Mouse (Mus musculus) left cerebral cortex, postnatal 4 days (tissue): ENCODE results near the gene Pramel6. TPM values are rescaled to one million over a fixed set of nuclear protein-coding genes. Genes with fewer than 3 reads are reported as not detected.
A peak's percentile ranks its signal among the peaks of the same experiment; 100 is the strongest.
"Not testable (repeated sequence)": the region's sequence is repeated elsewhere in the genome, so short reads cannot be mapped to it uniquely, and the experiment has no call there.

Experiments
- DNase-seq: peaks from one replicate; pipeline ENCODE4 v3.0.0-alpha.2; 2022
- intact Hi-C: fragments of 180-260 bp; cut with DNase I; formaldehyde crosslinking; loops from one replicate; pipeline ENCODE4 v1.15.1; 2025
- total RNA-seq, 2 experiments: library from RNA; stranded (reverse); gene quantifications; 2 replicates each; pipeline ENCODE4 v1.2.3; 2021

Pramel6 gene
- total RNA-seq, result not detected

DNA sequence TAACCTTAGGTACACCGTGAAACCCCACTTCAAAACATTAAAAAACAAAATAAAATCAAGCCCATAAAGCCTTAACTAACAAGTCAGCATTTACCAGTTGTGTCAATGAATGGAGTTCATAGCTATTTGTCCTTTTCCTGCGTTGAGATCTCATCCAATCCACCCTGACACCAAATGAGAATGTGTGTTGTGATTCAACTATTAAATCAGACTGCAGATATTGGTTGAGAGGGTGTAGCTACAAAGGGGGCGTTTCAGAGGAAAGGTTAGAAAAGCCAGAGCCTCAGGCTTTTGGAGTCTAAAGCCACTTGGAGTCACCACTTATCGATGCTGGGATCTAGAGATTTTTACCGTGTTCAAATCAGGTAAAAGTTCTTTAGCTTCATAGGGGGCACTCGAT lies at the start of gene Pramel6:
Gene Pramel6 (plus strand): TSS at position 301 of the 400 bp plus-strand sequence.
- intact Hi-C loops, result no loop called here
- DNase-seq, result no peak

DNA sequence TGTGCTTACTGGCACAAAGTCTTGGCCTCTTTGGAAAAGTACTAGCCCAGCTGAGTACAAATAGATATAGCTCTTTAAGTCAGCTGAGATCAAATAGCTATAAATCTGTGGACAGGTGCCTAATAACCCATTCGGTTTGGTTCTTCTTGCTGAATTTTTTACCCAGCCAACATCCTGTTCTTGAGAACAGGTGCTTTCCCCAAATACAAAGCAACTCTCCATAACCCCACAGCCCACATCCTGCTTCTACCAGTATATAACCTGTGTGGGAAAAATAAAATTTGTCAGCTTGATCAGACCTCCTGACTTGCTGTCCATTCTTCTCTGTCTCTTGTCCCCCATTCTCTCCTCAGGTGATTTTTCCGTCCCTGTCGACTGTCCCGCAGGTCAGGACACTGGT lies 44.6 kb upstream of the Pramel6 start:
- no peak for DNase-seq
- intact Hi-C loops, result no loop called here

DNA sequence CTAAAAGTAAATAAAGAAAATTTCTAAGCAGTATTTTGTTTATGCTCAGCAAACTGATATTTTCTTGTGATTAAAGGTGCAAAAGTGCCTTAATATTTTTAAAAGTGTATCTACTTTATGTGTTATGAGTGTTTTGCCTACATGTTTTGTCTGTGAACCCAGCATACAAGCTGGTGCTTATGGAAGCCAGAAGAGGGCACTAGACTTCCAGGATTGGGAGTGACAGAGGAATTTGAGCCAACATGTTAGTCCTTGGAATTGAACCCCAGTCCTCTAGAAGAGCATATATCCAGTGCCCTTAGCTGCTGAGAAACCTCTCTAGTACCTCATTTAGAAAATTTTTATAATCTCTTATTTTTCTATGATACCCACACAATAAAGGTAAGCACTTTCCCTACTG lies 26.2 kb upstream of the Pramel6 start:
- intact Hi-C loops, result no loop called here
- no peak for DNase-seq

DNA sequence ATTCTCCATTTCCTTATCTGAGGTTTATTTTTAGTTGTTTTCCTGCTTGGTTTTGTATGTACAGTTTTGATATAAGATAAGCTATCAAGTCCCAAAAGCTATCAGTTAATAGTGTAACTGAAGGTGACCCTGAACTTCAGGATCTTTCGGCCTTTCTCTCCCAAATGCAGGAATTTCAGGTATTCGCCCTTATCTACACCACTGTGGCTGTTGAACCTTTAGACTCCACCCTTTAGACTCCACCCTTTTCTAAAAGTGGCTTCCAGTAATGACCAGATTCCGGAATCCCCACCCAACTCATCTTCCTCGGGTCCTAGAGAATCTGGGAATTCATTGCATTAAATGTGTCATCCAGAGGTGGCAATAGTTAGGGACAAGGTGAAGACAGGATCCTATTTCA lies 25.2 kb upstream of the Pramel6 start:
- intact Hi-C loops, result no loop called here
- no peak for DNase-seq

DNA sequence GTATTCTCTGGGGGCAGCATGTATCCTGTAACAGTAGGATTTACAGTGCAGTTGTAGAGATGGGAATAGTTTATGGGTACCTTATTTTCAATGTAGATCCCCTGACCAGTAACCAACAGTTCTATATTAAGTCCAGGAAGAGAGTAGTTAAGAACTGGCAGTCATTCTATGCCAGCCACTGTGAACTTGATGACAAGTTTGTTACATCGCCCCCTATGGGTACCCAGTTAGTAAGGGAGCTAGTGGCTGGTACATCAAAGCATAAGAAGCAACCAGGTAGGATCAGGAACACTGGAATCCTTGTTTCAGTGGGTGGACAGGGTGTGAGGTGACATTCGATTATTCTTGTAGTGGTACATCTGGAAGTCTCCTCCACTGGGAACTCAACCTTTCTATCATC lies 24.1 kb upstream of the Pramel6 start:
- DNase-seq, result no peak
- intact Hi-C loops, result no loop called here

GRCm38 (mm10) chr2:87496993-87497392 lies 9.4 kb upstream of the Pramel6 start, which contains the start of gene Pramel7:
Gene Pramel7, minus strand, starts transcription at chr2:87497093.
- DNase-seq, intact Hi-C loops: not testable (repeated sequence)

DNA sequence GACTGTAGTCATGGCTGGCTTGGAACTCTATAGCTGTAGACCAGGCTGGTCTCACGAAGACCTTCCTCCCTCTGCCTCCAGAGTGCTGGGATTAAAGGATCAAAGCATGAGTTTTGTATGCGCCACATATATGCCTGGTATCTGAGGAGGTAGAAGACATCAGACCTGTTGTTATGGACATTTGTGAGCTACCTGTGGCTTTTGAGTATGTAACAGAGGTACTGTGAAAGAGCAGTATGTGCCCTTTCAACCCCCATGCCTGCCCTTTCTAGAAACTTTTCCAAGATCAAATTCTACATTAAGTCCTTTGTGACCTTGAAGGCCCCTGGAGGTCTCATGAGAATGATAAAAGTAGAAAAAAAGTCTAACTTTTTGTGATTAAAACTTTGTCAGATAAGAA lies 8.7 kb downstream of the Pramel6 start:
- DNase-seq, result no peak
- intact Hi-C loops, result no loop called here

DNA sequence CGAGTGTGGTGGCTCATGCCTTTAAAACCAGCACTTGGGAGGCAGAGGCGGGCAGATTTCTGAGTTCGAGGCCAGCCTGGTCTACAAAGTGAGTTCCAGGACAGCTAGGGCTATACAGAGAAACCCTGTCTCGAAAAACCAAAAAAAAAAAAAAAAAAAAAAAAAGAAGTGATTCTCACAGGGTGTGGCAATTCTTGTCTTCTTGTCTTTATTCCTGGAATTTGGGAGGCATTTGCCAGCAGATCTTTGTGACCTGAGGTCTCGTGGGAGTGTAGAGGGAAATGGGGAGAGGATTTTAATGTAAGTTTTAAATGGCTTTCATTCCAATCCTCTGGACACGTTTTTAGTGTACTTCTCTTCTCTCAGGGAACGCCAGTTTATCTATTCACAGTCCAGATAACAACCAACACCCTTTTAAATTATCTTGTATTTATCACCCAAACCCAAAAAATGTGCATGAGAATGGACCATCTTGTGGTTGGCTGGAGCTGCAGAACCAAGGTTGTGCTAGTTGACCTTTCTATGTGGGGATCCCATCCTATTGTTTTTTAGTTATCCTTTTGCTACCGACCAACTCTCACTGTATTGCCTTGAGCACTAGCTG lies 9.2 kb downstream of the Pramel6 start:
- no peak for DNase-seq
- intact Hi-C loops, result no loop called here

DNA sequence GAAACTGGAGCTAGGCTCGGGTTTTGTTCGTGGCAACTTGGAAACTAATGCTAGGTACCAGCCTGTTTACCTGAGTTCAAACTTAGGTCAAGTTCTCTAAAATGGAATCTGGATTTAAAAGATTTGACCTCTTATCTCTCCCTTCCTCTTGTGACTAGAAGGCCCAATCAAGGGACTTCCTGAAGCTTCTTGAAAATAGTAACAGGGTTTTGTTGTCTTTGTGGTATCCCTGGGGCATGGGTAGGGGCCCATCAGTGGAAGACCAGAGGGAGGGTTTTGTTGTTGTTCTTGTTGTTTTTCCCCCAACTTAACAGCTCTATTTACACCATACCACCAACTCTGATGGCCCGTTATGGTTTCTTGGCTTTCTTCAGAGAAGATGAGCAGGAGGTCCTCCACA lies 10.2 kb downstream of the Pramel6 start:
- DNase-seq, result no peak
- intact Hi-C loops, result no loop called here

DNA sequence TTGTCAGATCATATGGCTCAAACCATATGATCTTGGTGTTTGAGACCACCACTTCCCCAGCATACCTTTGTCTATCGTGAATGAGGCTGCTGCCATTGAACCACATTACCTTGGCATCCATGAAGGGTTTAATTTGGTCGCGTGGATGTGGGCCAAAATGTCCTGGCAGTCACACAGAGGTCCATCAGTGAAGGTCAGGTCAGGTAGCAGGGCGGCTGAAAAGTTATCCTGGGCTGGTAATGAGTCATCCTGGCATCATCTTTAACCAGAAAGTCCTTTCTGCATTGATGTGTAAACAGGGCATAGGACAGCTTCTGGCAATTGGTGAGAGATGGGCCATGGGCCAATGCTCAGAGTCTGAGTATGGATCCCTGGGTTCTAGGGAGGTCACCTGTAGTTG lies 14.3 kb downstream of the Pramel6 start:
- intact Hi-C loops, result no loop called here
- DNase-seq, result peak; percentile 3

DNA sequence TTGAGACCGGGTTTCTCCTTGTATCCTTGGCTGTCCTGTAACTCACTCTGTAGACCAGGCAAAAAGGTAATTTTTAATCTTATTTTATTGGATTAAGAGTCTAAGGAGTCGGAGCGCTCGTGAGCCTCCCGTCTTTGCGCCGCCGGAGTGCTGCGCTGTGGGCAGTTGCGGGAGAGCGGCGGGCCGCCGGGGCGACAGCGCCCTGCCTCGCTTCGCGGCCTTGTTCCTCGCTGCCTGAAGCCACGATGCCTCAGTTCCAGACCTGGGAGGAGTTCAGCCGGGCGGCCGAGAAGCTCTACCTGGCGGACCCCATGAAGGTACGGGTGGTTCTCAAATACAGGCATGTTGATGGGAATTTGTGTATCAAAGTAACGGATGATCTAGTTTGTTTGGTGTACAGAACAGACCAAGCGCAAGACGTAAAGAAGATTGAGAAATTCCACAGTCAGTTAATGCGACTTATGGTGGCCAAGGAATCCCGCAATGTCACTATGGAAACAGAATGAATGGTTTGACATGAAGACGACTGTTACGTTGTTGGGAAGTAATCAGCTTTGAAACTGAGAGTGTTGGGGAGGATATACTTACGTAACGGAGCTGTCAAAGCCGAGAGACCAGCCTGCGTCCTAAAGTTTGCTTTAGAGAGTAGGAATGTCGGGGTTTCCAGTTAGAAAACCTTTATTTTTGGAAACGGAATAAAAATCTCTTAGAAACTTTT lies 19.7 kb downstream of the Pramel6 start:
- intact Hi-C loops, result not testable (repeated sequence)
- peak; percentile 2 for DNase-seq

DNA sequence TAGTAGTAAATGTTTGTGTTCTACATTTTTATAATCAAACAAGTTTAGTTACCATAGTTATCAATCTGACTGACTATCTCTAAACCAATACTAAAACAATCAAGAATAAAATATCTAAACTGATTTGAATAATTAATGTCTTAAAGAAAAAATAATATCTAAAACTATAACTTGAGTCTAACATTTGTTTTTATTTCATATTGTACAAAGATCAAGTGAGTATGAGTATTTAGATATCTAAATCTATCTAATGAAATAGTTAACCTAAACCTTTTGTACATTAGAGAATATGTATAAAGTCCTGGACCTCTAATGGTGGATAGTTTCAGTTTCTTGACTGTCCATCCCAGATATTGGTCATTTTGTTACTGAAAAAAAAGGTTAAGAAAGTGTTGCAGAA lies 25.1 kb downstream of the Pramel6 start, which contains the start of gene Olfr153:
Gene Olfr153 (plus strand): TSS at position 301 of the 400 bp plus-strand sequence.
- DNase-seq, result no peak
- intact Hi-C loops, result no loop called here

- no peak for DNase-seq
- intact Hi-C loops, result no loop called here
These were observed 28.5 kb downstream of the Pramel6 start for GRCm38 (mm10) chr2:87534826-87535225.

GRCm38 (mm10) chr2:87545442-87545841 lies 39.1 kb downstream of the Pramel6 start, which contains the start of gene Olfr1128:
Gene Olfr1128, minus strand, starts transcription at chr2:87545542.
- intact Hi-C loops, result no loop called here
- DNase-seq, result no peak

Other genes with a start within 250 kb of the Pramel6 start
- gene Olfr1116, start 239.0 kb upstream of the Pramel6 start, total RNA-seq, result not detected
- not detected for gene Olfr1118, start 199.0 kb upstream of the Pramel6 start, total RNA-seq
- gene Olfr1120, start 151.8 kb upstream of the Pramel6 start, total RNA-seq, result not detected
- not detected for gene Olfr1121, start 136.7 kb upstream of the Pramel6 start, total RNA-seq
- under 1 TPM; 0.08 TPM for gene Olfr1122, start 120.7 kb upstream of the Pramel6 start, total RNA-seq
- not detected for gene Olfr1123, start 89.9 kb upstream of the Pramel6 start, total RNA-seq
- gene Olfr1124, start 76.3 kb upstream of the Pramel6 start, total RNA-seq, result not detected
- gene Olfr1126, start 52.6 kb upstream of the Pramel6 start, total RNA-seq, result not detected
- not detected for gene Pramel7, start 9.5 kb upstream of the Pramel6 start, total RNA-seq
- not detected for gene Olfr153, start 25.2 kb downstream of the Pramel6 start, total RNA-seq
- gene Olfr1128, start 39.0 kb downstream of the Pramel6 start, total RNA-seq, result not detected
- gene Olfr1129, start 67.3 kb downstream of the Pramel6 start, total RNA-seq, result not detected
- not detected for gene Olfr1130, start 99.6 kb downstream of the Pramel6 start, total RNA-seq
- gene Olfr1131, start 120.5 kb downstream of the Pramel6 start, total RNA-seq, result not detected
- gene Olfr1132, start 131.0 kb downstream of the Pramel6 start, total RNA-seq, result not detected
- not detected for gene Olfr1133, start 140.8 kb downstream of the Pramel6 start, total RNA-seq
- gene Olfr1134, start 151.9 kb downstream of the Pramel6 start, total RNA-seq, result not detected
- gene Olfr1135, start 167.1 kb downstream of the Pramel6 start, total RNA-seq, result not detected
- gene Olfr1136, start 187.4 kb downstream of the Pramel6 start, total RNA-seq, result not detected
- not detected for gene Olfr1137, start 206.6 kb downstream of the Pramel6 start, total RNA-seq
- gene Olfr1138, start 233.4 kb downstream of the Pramel6 start, total RNA-seq, result not detected
- not detected for gene Olfr1140, start 237.2 kb downstream of the Pramel6 start, total RNA-seq
- not detected for gene Olfr1141, start 247.4 kb downstream of the Pramel6 start, total RNA-seq